Mouse (Mus musculus) liver, embryonic 13.5 days (tissue): Measurements from ENCODE around the gene Snd1. TPM values are rescaled to one million over a fixed set of nuclear protein-coding genes. Genes with fewer than 3 reads are reported as not detected.
A peak's percentile ranks its signal among the peaks of the same experiment; 100 is the strongest.

Experiments
- ATAC-seq: fragments of 200-750 bp; cut with Nextera tagmentation; 2 replicates; pipeline ENCODE4 v1.8.0; 2017; ENCODE audit warnings: low read depth, mild to moderate bottlenecking, moderate number of reproducible peaks, moderate library complexity
- DNase-seq: peaks from one replicate; pipeline ENCODE4 v3.0.0; 2022
- H3K27ac ChIP-seq: fragments of 300-500 bp; sonication (generic); 2 replicates; pipeline ENCODE4 v1.5.1; 2015; ENCODE audit warnings: moderate library complexity, mild to moderate bottlenecking, inconsistent platforms
- H3K27me3 ChIP-seq: fragments of 300-500 bp; sonication (generic); 2 replicates; pipeline ENCODE4 v1.6.1; 2015; ENCODE audit warnings: mild to moderate bottlenecking, inconsistent platforms
- H3K36me3 ChIP-seq: fragments of 300-500 bp; sonication (generic); 2 replicates; pipeline ENCODE4 v1.6.1; 2015; ENCODE audit warnings: mild to moderate bottlenecking, inconsistent platforms
- H3K4me1 ChIP-seq: fragments of 300-500 bp; sonication (generic); replicated peaks from 2 replicates; pipeline ENCODE4 v1.6.1; 2015; ENCODE audit warnings: inconsistent platforms
- H3K4me2 ChIP-seq: fragments of 300-500 bp; sonication (generic); 2 replicates; pipeline ENCODE4 v1.6.1; 2015; ENCODE audit warnings: inconsistent platforms, mild to moderate bottlenecking, moderate library complexity
- H3K4me3 ChIP-seq: fragments of 300-500 bp; sonication (generic); replicated peaks from 2 replicates; pipeline ENCODE4 v1.5.1; 2015; ENCODE audit warnings: mild to moderate bottlenecking, inconsistent platforms
- H3K9ac ChIP-seq: fragments of 300-500 bp; sonication (generic); 2 replicates; pipeline ENCODE4 v1.6.1; 2015; ENCODE audit warnings: mild to moderate bottlenecking, inconsistent platforms
- H3K9me3 ChIP-seq: fragments of 300-500 bp; sonication (generic); replicated peaks from 2 replicates; pipeline ENCODE4 v1.6.1; 2016; ENCODE audit warnings: inconsistent platforms
- whole genome bisulfite sequencing: fragments of 180-500 bp; shearing (Covaris S2); methylation state at CpG from one replicate; pipeline ENCODE4 v1.1.7; 2015; ENCODE audit not compliant: insufficient replicate concordance; 5-methylcytosine and 5-hydroxymethylcytosine counted together
- polyA plus RNA-seq: library from polyadenylated mRNA; unstranded; fragments of >200 nt; fragmentation: Nextera tagmentation; extraction: Ambion mirVana; gene quantifications from 2 replicates; pipeline ENCODE4 v1.2.1, GENCODE M21; 2015

Gene Snd1
- polyA plus RNA-seq, 1 experiment from 2014 or later, result 55.2 TPM

- WGBS, result 15% methylated on average over 2 of the region's 2 CpGs
- peak; percentile 69 for ATAC-seq
- DNase-seq, result no peak
These were observed 382.6 kb downstream of the Snd1 start for GRCm38 (mm10) chr6:28857198-28858180.

GRCm38 (mm10) chr6:28859094-28859493, 384.2 kb downstream of the Snd1 start:
- Histone ChIP-seq H3K4me2 (no peak overlapping the region), H3K27me3 (no peaks in the 10 kb centered on the region), H3K27ac (no peak overlapping the region), H3K4me3 (no peak overlapping the region), H3K9me3 (no peaks in the 10 kb centered on the region), H3K36me3 (no peaks in the 10 kb centered on the region; the same call in 1 of the 2 replicates), H3K9ac (no peak overlapping the region), H3K4me1 (peaks cover 30% of the 10 kb centered on the region)
- ATAC-seq (no peak), DNase-seq (no peak)
- WGBS, result 76% methylated on average over 2 of the region's 2 CpGs

More at GRCm38 (mm10) chr6:28857198-28858180, 382.6 kb downstream of the Snd1 start:
- Histone ChIP-seq H3K4me1 (peaks cover 30% of the 10 kb centered on the region), H3K4me2 (no peak overlapping the region), H3K9me3 (no peaks in the 10 kb centered on the region), H3K27ac (no peak overlapping the region), H3K36me3 (no peaks in the 10 kb centered on the region; the same call in 1 of the 2 replicates), H3K27me3 (no peaks in the 10 kb centered on the region), H3K9ac (no peak overlapping the region), H3K4me3 (no peak overlapping the region)

GRCm38 (mm10) chr6:28860450-28860849, 385.5 kb downstream of the Snd1 start:
- Histone ChIP-seq H3K9me3 (no peaks in the 10 kb centered on the region), H3K27me3 (no peaks in the 10 kb centered on the region), H3K27ac (no peak overlapping the region), H3K4me2 (no peak overlapping the region), H3K4me1 (peaks cover 25% of the 10 kb centered on the region), H3K36me3 (no peaks in the 10 kb centered on the region; the same call in 1 of the 2 replicates), H3K4me3 (no peak overlapping the region), H3K9ac (no peak overlapping the region)
- ATAC-seq (no peak), DNase-seq (no peak)
- WGBS, result 63% methylated on average over 2 of the region's 2 CpGs

GRCm38 (mm10) chr6:28860922-28861321, 386.0 kb downstream of the Snd1 start:
- Histone ChIP-seq H3K36me3 (no peaks in the 10 kb centered on the region; the same call in 1 of the 2 replicates), H3K4me1 (peaks cover 24% of the 10 kb centered on the region), H3K9me3 (no peaks in the 10 kb centered on the region), H3K4me2 (no peak overlapping the region), H3K4me3 (no peak overlapping the region), H3K27ac (no peak overlapping the region), H3K9ac (no peak overlapping the region), H3K27me3 (no peaks in the 10 kb centered on the region)
- DNase-seq (no peak), ATAC-seq (no peak)
- WGBS, result 41% methylated on average over 2 of the region's 2 CpGs

- Histone ChIP-seq H3K9me3 (no peaks in the 10 kb centered on the region), H3K4me3 (no peak overlapping the region), H3K27me3 (no peaks in the 10 kb centered on the region), H3K4me1 (peaks cover 19% of the 10 kb centered on the region), H3K36me3 (no peaks in the 10 kb centered on the region; the same call in 1 of the 2 replicates), H3K27ac (no peak overlapping the region), H3K4me2 (no peak overlapping the region), H3K9ac (no peak overlapping the region)
- ATAC-seq (no peak), DNase-seq (no peak)
- 75% methylated on average over 8 of the region's 8 CpGs for WGBS
These were observed 387.4 kb downstream of the Snd1 start for GRCm38 (mm10) chr6:28862304-28862703.

GRCm38 (mm10) chr6:28864684-28865083, 389.7 kb downstream of the Snd1 start:
- H3K27me3 ChIP-seq, result no peaks in the 10 kb centered on the region
- no peak overlapping the region for H3K4me3 ChIP-seq
- ATAC-seq, result no peak
- peaks cover 13% of the 10 kb centered on the region; the same call in 1 of the 2 replicates for H3K4me1 ChIP-seq
- H3K27ac ChIP-seq, result no peak overlapping the region
- H3K4me2 ChIP-seq, result no peak overlapping the region
- WGBS, result 49% methylated on average over 5 of the region's 5 CpGs
- H3K36me3 ChIP-seq, result no peaks in the 10 kb centered on the region
- no peaks in the 10 kb centered on the region for H3K9me3 ChIP-seq
- DNase-seq, result no peak
- no peak overlapping the region for H3K9ac ChIP-seq

- H3K4me2 ChIP-seq, result no peak overlapping the region
- DNase-seq, result no peak
- peaks cover 13% of the 10 kb centered on the region; the same call in 1 of the 2 replicates for H3K4me1 ChIP-seq
- H3K27me3 ChIP-seq, result no peaks in the 10 kb centered on the region
- no peak for ATAC-seq
- WGBS, result 82% methylated on average over 10 of the region's 10 CpGs
- H3K4me3 ChIP-seq, result no peak overlapping the region
- H3K9me3 ChIP-seq, result no peaks in the 10 kb centered on the region
- H3K36me3 ChIP-seq, result no peaks in the 10 kb centered on the region
- H3K27ac ChIP-seq, result no peak overlapping the region
- no peak overlapping the region for H3K9ac ChIP-seq
These were observed 390.2 kb downstream of the Snd1 start for GRCm38 (mm10) chr6:28865112-28865511.

- H3K27ac ChIP-seq, result no peak overlapping the region
- no peaks in the 10 kb centered on the region for H3K27me3 ChIP-seq
- peaks cover 13% of the 10 kb centered on the region; the same call in 1 of the 2 replicates for H3K4me1 ChIP-seq
- ATAC-seq, result no peak
- no peaks in the 10 kb centered on the region for H3K9me3 ChIP-seq
- no peak overlapping the region for H3K4me3 ChIP-seq
- 71% methylated on average over 3 of the region's 3 CpGs for WGBS
- H3K9ac ChIP-seq, result no peak overlapping the region
- H3K4me2 ChIP-seq, result no peak overlapping the region
- no peaks in the 10 kb centered on the region for H3K36me3 ChIP-seq
- DNase-seq, result no peak
These were observed 391.3 kb downstream of the Snd1 start for GRCm38 (mm10) chr6:28866206-28866605.

GRCm38 (mm10) chr6:28867516-28868251, 392.7 kb downstream of the Snd1 start:
- no peak for DNase-seq
- Histone ChIP-seq H3K27ac (no peak overlapping the region), H3K36me3 (no peaks in the 10 kb centered on the region), H3K4me1 (peaks cover 13% of the 10 kb centered on the region; the same call in 1 of the 2 replicates), H3K4me2 (no peak overlapping the region), H3K9ac (no peak overlapping the region), H3K4me3 (no peak overlapping the region), H3K27me3 (no peaks in the 10 kb centered on the region), H3K9me3 (no peaks in the 10 kb centered on the region)
- 64% methylated on average over 2 of the region's 2 CpGs for WGBS
- ATAC-seq, result no peak

- 45% methylated on average over 5 of the region's 5 CpGs for WGBS
- peaks cover 19% of the 10 kb centered on the region for H3K36me3 ChIP-seq
- no peak for ATAC-seq
- no peak for DNase-seq
- no peak overlapping the region for H3K4me2 ChIP-seq
- no peaks in the 10 kb centered on the region for H3K27me3 ChIP-seq
- no peak overlapping the region for H3K4me3 ChIP-seq
- peaks cover 10% of the 10 kb centered on the region; the same call in 1 of the 2 replicates for H3K4me1 ChIP-seq
- H3K9ac ChIP-seq, result no peak overlapping the region
- no peaks in the 10 kb centered on the region for H3K9me3 ChIP-seq
- H3K27ac ChIP-seq, result no peak overlapping the region
These were observed 396.9 kb downstream of the Snd1 start for GRCm38 (mm10) chr6:28871725-28872420.

GRCm38 (mm10) chr6:28872421-28872795, 397.5 kb downstream of the Snd1 start:
- no peak for DNase-seq
- no peak overlapping the region for H3K4me3 ChIP-seq
- no peak overlapping the region for H3K9ac ChIP-seq
- no peak overlapping the region for H3K4me2 ChIP-seq
- peaks cover 5% of the 10 kb centered on the region; the same call in 1 of the 2 replicates for H3K4me1 ChIP-seq
- H3K9me3 ChIP-seq, result no peaks in the 10 kb centered on the region
- H3K27ac ChIP-seq, result no peak overlapping the region
- H3K36me3 ChIP-seq, result peaks cover 23% of the 10 kb centered on the region
- no peaks in the 10 kb centered on the region for H3K27me3 ChIP-seq
- WGBS, result 80% methylated on average over 3 of the region's 3 CpGs
- ATAC-seq, result no peak
